Mouse (Mus musculus) heart, embryonic 11.5 days (tissue): ENCODE results near the gene Mapk11. TPM values are rescaled to one million over a fixed set of nuclear protein-coding genes. Genes with fewer than 3 reads are reported as not detected.

Experiments used
- microRNA-seq: library from miRNA; unstranded; fragments of <30 nt; microRNA quantifications from one replicate; pipeline ENCODE4, GENCODE M21; 2016; ENCODE audit warnings: borderline number of aligned reads
- polyA plus RNA-seq: library from polyadenylated mRNA; unstranded; fragments of >200 nt; fragmentation: Nextera tagmentation; extraction: Ambion mirVana; gene quantifications from 2 replicates; pipeline ENCODE4 v1.2.1, GENCODE M21; 2014

Gene Mapk11
- polyA plus RNA-seq, 1 experiment from 2014 or later: 4.2 TPM

Small RNAs within 50 kb of the gene (microRNA-seq; reads per million reads assigned to microRNA genes)
- gene Mir6958: 3.0 reads per million, percentile 31 among the genes with 10 or more reads in this experiment
- gene Mir7118: 0.20 reads per million

Other genes with a start within 250 kb of the Mapk11 start
- gene Ttll8, start 195.2 kb downstream of the Mapk11 start, polyA plus RNA-seq: not detected in 2 replicates
- not detected in 2 replicates for gene Mlc1, start 170.6 kb downstream of the Mapk11 start, polyA plus RNA-seq
- 57.6 and 78.6 TPM in 2 replicates for gene Mov10l1, start 166.7 kb downstream of the Mapk11 start, polyA plus RNA-seq
- gene Panx2, start 89.9 kb downstream of the Mapk11 start, polyA plus RNA-seq: 1.4 and 1.5 TPM in 2 replicates
- gene Trabd, start 74.5 kb downstream of the Mapk11 start, polyA plus RNA-seq: 51.7 and 52.6 TPM in 2 replicates
- gene Selenoo, start 60.5 kb downstream of the Mapk11 start, polyA plus RNA-seq: 9.5 and 9.9 TPM in 2 replicates
- gene Tubgcp6, start 26.5 kb downstream of the Mapk11 start, polyA plus RNA-seq: 13.1 and 14.1 TPM in 2 replicates
- gene Hdac10, start 20.9 kb downstream of the Mapk11 start, polyA plus RNA-seq: 10.5 and 11.4 TPM in 2 replicates
- 20.7 and 24.6 TPM in 2 replicates for gene Mapk12, start 8.9 kb downstream of the Mapk11 start, polyA plus RNA-seq
- 84.6 and 95.1 TPM in 2 replicates for gene Plxnb2, start 31.2 kb upstream of the Mapk11 start, polyA plus RNA-seq
- gene Dennd6b, start 46.9 kb upstream of the Mapk11 start, polyA plus RNA-seq: 18.0 and 18.5 TPM in 2 replicates
- gene Ppp6r2, start 61.9 kb upstream of the Mapk11 start, polyA plus RNA-seq: 20.5 and 23.5 TPM in 2 replicates
- gene Sbf1, start 165.7 kb upstream of the Mapk11 start, polyA plus RNA-seq: 45.7 and 50.8 TPM in 2 replicates
- 0.79 and 1.0 TPM in 2 replicates for gene Adm2, start 173.1 kb upstream of the Mapk11 start, polyA plus RNA-seq
- not detected in 2 replicates for gene Miox, start 184.8 kb upstream of the Mapk11 start, polyA plus RNA-seq
- gene Lmf2, start 206.0 kb upstream of the Mapk11 start, polyA plus RNA-seq: 29.7 and 37.3 TPM in 2 replicates
- 107 and 109 TPM in 2 replicates for gene Ncaph2, start 206.1 kb upstream of the Mapk11 start, polyA plus RNA-seq
- gene Sco2, start 224.2 kb upstream of the Mapk11 start, polyA plus RNA-seq: 7.4 TPM in 2 replicates
- gene Tymp, start 227.4 kb upstream of the Mapk11 start, polyA plus RNA-seq: 0.86 and 1.5 TPM in 2 replicates
- 0.54 and 1.00 TPM in 2 replicates for gene Odf3b, start 229.7 kb upstream of the Mapk11 start, polyA plus RNA-seq
- not detected in 2 replicates for gene Klhdc7b, start 235.3 kb upstream of the Mapk11 start, polyA plus RNA-seq